Mouse (Mus musculus): Measurements from ENCODE around the gene Sv2b. TPM values are rescaled to one million over a fixed set of nuclear protein-coding genes. Genes with fewer than 3 reads are reported as not detected.

The Sv2b gene
- polyA plus RNA-seq, 1 experiment from 2014 or later: 4.6 TPM

DNA sequence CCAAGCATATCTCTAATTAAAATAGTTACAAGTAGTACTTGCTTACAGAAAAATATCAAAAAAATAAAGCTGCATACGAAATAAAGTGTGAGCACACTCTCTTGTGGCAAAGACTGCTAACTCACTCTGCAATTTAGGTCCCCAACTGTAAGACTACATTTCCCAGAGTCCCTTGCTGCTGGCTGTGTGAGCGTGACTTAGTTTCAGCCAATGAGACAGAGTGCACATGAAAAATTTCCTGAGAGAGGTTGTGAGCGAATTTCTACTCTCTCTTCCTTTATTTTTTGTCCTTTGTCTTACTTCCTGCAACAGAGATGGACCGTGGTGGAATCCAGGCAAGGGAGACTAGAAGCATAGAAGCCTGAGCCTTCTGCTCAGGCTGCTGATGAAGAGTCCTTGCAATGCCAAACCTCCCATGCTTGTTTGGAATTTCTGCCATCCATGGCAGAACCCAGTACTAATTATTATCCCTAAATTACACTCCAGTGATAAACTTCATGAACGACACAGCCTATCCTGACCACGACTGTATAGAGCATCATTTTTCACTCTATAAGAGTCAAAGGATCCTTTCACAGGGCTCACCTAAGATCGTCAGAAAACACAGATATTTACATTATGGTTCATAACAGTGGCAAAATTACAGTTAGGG lies 190.9 kb downstream of the Sv2b start:
- H3K9ac ChIP-seq: no peak overlapping the region
- ATAC-seq (ENCODE audit: low FRiP score): peak; percentile 88
- WGBS: 46% methylated on average over 7 of the region's 7 CpGs
- H3K4me2 ChIP-seq: peak overlapping the region; percentile 41
- H3K4me1 ChIP-seq: no peaks in the 10 kb centered on the region
- no peaks in the 10 kb centered on the region for H3K36me3 ChIP-seq (replicated peaks)
- H3K9me3 ChIP-seq: no peaks in the 10 kb centered on the region
- no peak overlapping the region for H3K27ac ChIP-seq
- no peaks in the 10 kb centered on the region for H3K27me3 ChIP-seq
- peak overlapping the region; percentile 24; the same call in 1 of the 2 replicates for H3K4me3 ChIP-seq (replicated peaks)

DNA sequence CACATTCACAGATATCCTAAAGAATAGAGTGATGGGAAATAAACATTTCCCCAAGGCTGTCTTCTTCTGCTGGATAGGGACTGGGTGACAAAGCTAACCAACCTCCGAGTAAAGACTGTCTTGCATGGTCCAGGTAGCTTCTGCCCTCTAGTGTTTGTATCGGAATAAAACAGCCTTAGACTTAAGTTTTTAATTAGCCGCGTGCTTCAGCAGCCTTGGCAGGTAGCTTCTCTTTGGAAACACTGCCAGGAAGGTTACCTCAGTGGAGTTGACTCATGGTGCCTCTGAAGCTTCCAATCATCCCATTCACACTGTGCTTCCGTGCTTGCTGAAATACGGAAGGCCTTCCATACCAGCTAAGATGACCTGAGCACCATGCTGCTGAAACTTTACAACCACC lies 198.4 kb downstream of the Sv2b start:
- Histone ChIP-seq H3K36me3 (replicated peaks) (no peaks in the 10 kb centered on the region), H3K4me1 (no peaks in the 10 kb centered on the region), H3K27ac (no peak overlapping the region), H3K27me3 (no peaks in the 10 kb centered on the region), H3K4me2 (no peak overlapping the region), H3K9me3 (no peaks in the 10 kb centered on the region), H3K4me3 (replicated peaks) (no peak overlapping the region), H3K9ac (no peak overlapping the region)
- 13% methylated on average over 6 of the region's 6 CpGs for WGBS
- 0 out of 2 replicates have a peak, but pooled peaks have one; percentile 41 for ATAC-seq (ENCODE audit: low FRiP score)

DNA sequence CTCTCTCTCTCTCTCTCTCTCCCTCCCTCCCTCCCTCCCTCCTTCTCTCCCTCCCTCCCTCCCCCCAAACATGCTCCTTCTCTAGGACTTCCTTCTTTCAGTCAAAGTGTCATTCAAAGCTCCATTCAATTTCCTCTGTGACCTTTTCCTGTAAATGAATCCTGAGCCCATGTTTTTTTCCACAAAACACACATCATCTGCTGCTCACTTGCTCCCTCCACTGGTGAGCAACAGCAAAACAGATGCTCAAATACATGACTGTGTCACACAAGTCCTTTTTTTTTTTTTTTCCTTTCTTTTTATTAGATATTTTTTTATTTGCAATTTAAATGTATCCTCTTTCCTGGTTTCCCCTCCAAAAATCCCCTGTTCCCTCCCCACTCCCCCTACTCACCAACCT lies 201.6 kb downstream of the Sv2b start:
- no peaks in the 10 kb centered on the region for H3K9me3 ChIP-seq
- no peak overlapping the region for H3K4me2 ChIP-seq
- H3K27ac ChIP-seq: no peak overlapping the region
- no peak overlapping the region for H3K4me3 ChIP-seq (replicated peaks)
- no peak for ATAC-seq (ENCODE audit: low FRiP score)
- no peak overlapping the region for H3K9ac ChIP-seq
- H3K36me3 ChIP-seq (replicated peaks): no peaks in the 10 kb centered on the region
- no peaks in the 10 kb centered on the region for H3K27me3 ChIP-seq
- H3K4me1 ChIP-seq: no peaks in the 10 kb centered on the region

DNA sequence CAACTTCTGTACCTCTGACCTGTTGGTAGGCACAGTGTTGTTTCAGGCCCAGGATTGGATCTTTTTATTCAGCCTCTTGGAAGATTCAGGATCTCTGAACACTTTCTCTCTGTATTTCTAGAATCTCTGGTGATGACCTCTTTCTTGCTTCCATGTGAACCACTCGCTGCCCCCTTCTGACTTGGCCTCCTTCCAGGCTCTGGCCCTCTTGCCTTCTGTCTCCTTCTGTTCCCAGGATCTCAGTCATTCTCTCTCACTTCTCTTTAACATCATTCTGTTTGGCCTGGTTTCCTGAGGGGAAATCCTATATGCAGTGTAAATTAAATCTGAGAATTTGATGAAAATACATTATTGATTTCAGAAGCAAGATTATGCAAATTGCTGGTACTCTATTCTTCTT lies 205.2 kb downstream of the Sv2b start:
- 0 out of 2 replicates have a peak, but pooled peaks cover 2% of the 10 kb centered on the region for H3K4me1 ChIP-seq
- no peak overlapping the region for H3K9ac ChIP-seq
- no peak overlapping the region for H3K4me3 ChIP-seq (replicated peaks)
- no peaks in the 10 kb centered on the region for H3K9me3 ChIP-seq
- no peak overlapping the region for H3K4me2 ChIP-seq
- no peak for ATAC-seq (ENCODE audit: low FRiP score)
- H3K27me3 ChIP-seq: no peaks in the 10 kb centered on the region
- no peaks in the 10 kb centered on the region for H3K36me3 ChIP-seq (replicated peaks)
- H3K27ac ChIP-seq: no peak overlapping the region
- 74% methylated on average over 1 of the region's 1 CpGs for WGBS

DNA sequence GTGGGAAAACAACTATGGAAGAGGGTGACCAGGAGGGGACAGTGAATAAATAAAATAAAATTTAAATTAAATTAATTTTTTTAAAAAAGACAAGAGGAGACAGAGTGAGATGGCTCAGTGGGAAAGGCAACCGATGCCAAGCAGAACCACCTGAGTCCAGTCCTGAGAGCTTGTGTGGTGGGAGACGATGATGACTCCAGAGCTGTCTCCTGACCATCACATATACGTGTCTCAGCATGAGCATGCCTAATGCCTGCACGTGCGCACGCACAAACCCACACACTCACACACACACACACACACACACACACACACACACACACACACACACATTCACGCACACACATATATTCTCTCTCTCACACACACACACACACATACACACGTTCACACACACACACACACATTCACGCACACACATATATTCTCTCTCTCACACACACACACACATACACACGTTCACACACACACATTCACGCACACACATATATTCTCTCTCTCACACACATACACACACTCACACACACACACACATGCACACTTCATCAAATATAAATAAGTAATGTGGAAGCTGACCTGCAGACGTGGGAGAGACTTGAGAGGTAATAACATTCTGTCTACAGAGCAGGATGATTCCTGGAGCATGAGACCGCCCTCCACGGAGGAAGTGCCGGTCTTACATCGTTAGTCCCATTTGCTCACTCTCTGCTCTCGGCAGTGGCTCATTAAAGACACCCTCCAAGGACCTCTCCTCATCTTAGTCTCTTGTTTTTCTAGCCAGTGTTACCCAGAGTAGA lies 206.3 kb downstream of the Sv2b start:
- 76% methylated on average over 17 of the region's 17 CpGs for WGBS

DNA sequence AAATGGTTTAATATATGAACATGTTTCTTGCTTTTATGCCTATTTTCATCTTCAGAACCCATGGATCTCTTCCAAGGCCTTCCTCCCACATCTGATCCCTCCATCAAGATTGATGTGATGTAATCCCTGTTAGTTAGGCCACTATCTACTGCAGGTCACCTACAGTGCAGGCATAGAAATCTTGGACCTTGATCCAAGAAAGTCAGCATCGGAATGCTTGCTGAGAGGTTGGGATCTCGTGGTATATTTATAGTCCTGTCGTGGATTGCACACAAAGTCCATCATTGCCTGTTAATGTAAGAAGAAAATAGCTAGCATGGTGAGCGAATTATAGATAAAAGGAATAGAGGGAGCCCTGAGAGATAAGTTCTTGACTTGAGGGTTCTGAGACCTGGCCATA lies 223.6 kb downstream of the Sv2b start:
- H3K27ac ChIP-seq: no peak overlapping the region
- H3K4me2 ChIP-seq: no peak overlapping the region
- H3K4me1 ChIP-seq: no peaks in the 10 kb centered on the region
- no peaks in the 10 kb centered on the region for H3K36me3 ChIP-seq (replicated peaks)
- H3K9me3 ChIP-seq: no peaks in the 10 kb centered on the region
- no peaks in the 10 kb centered on the region for H3K27me3 ChIP-seq
- no peak overlapping the region for H3K9ac ChIP-seq
- ATAC-seq (ENCODE audit: low FRiP score): no peak
- 90% methylated on average over 4 of the region's 4 CpGs for WGBS
- no peak overlapping the region for H3K4me3 ChIP-seq (replicated peaks)

More for the DNA sequence above, 206.3 kb downstream of the Sv2b start:
- no peak overlapping the region for H3K4me3 ChIP-seq (replicated peaks)
- H3K4me2 ChIP-seq: no peak overlapping the region
- no peaks in the 10 kb centered on the region for H3K36me3 ChIP-seq (replicated peaks)
- H3K9me3 ChIP-seq: no peaks in the 10 kb centered on the region
- H3K27me3 ChIP-seq: no peaks in the 10 kb centered on the region
- no peak for ATAC-seq (ENCODE audit: low FRiP score)
- H3K27ac ChIP-seq: no peak overlapping the region
- no peak overlapping the region for H3K9ac ChIP-seq
- 0 out of 2 replicates have a peak, but pooled peaks cover 2% of the 10 kb centered on the region for H3K4me1 ChIP-seq

DNA sequence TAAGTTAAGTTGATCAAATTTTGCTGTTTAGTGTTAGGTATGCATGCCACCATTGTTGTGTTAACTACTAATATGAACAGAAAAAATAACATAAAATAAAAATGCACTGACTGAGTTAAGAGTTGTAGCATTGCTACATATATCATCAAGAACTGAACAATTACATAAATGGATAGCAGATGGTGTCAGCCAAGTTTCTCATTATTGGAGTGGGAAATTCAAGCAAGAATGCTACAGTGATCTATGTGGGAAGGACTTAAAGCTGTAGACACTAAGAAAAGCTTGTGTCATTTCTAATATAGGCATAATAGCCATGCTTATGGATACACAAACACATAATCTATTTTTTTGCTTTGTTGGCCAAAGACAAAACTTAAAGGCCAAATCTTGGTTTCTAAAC lies 228.9 kb downstream of the Sv2b start:
- Histone ChIP-seq H3K4me1 (no peaks in the 10 kb centered on the region), H3K4me3 (replicated peaks) (no peak overlapping the region), H3K4me2 (no peak overlapping the region), H3K9me3 (no peaks in the 10 kb centered on the region), H3K27me3 (no peaks in the 10 kb centered on the region), H3K36me3 (replicated peaks) (no peaks in the 10 kb centered on the region), H3K27ac (no peak overlapping the region), H3K9ac (no peak overlapping the region)
- no peak for ATAC-seq (ENCODE audit: low FRiP score)

DNA sequence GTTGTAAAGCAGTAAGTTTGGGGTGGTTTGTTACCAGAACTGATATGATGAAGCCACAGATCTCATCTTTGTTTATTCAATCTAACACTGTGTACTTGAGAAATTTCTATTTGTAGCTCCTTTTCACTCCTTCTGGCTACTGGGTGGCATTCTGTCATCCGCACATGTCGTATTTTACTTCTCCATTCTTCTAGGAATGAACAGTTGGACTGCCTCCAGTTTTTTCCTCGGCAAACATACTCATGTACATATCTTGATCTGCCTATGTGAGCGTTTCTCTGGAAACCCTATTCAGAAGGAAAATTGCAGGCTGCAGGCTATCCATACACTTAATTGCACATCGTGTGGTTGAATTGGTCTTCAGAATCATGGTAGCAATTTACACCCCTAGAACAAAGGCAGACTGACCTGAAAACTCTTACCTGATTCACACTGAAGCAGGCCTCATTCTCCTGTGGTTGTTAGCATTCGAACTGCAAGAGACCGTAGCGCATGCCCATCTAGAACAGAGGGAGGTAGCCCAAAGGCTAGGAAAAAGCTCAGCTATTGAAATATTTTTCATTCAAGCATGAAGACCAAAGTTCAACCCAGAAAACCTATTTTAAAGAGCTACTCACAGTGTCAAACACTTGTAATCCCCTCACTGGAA lies 231.4 kb downstream of the Sv2b start:
- 46% methylated on average over 8 of the region's 8 CpGs for WGBS
- Histone ChIP-seq H3K9ac (no peak overlapping the region), H3K4me2 (no peak overlapping the region), H3K27ac (no peak overlapping the region), H3K36me3 (replicated peaks) (no peaks in the 10 kb centered on the region), H3K4me1 (no peaks in the 10 kb centered on the region), H3K27me3 (no peaks in the 10 kb centered on the region), H3K9me3 (no peaks in the 10 kb centered on the region), H3K4me3 (replicated peaks) (no peak overlapping the region)
- peak; percentile 77; the same call in 1 of the 2 replicates for ATAC-seq (ENCODE audit: low FRiP score)

Other genes with a start within 250 kb of the Sv2b start
- gene Akap13, start 146.3 kb upstream of the Sv2b start, polyA plus RNA-seq (2016; fragmentation: Nextera tagmentation; extraction: Ambion mirVana): 24.8 and 27.6 TPM in 2 replicates